Mouse (Mus musculus): Measurements from ENCODE around the gene Srsf5.

The Srsf5 gene

DNA sequence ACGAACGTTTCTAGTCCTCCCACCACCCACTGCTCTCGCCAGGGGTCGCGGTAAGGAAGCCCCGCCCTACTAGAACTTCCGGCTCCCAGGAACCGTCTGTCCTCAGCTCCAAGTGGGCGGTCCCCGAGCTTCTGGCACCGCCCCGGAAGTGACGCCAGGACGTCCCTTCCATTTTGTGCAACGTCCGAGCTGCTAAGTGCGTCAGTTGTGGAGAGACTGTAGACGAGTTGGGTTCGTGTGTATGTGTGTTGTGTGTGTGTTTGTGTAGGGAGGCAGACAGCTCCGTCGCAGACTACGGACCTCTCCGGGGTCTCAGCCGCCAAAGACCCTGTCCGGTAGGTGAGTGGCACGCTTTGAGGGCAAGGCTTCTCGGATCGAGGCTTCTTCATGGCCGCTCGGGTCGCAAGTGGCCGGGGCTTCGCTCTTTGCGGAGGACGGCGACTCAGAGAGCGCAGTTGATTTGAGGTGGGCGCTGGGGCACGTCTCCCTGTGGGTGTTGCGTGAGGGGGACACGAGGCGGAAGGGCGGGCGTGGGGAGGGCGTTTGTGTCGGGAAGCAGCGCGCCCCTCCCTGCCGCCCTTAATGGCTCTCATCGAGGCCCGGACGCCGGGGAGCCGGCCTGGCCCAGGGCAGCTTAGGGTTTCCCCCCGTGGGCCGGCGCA lies at the start of gene Srsf5:
Gene Srsf5 (plus strand): TSS at position 171 of the 662 bp plus-strand sequence.
- in situ Hi-C loops (cut with MboI; ENCODE audit: low pct_unique_long_range_greater_than_20kb in 1 of 2, low sequenced_read_pairs in 2 of 2, unreplicated experiment in 1 of 2) = no loop called here

DNA sequence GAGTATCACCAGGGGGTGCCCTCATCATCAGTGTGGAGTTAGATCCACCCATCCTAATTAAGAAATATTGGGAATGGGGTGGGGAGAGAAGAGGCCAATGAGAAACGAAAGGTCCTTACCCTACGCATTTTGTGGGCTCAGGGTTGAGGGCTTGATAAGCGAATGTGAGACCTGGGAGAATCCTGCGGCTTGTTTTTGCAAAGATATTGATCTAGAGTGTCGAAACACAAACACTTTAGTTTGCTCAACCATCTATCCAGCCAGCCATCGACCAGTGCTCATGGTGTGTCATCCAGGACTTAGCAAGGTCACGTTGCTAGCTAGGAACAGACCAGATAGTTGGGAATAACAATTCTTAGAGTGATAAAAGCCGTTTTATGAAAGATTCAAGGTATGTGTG lies 35.7 kb upstream of the Srsf5 start:
- in situ Hi-C loops (cut with MboI; ENCODE audit: low pct_unique_long_range_greater_than_20kb in 1 of 2, low sequenced_read_pairs in 2 of 2, unreplicated experiment in 1 of 2) = no loop called here

GRCm38 (mm10) chr12:80917764-80918163 lies 27.5 kb upstream of the Srsf5 start:
- in situ Hi-C loops (cut with MboI; ENCODE audit: low pct_unique_long_range_greater_than_20kb in 1 of 2, low sequenced_read_pairs in 2 of 2, unreplicated experiment in 1 of 2) = no loop called here

DNA sequence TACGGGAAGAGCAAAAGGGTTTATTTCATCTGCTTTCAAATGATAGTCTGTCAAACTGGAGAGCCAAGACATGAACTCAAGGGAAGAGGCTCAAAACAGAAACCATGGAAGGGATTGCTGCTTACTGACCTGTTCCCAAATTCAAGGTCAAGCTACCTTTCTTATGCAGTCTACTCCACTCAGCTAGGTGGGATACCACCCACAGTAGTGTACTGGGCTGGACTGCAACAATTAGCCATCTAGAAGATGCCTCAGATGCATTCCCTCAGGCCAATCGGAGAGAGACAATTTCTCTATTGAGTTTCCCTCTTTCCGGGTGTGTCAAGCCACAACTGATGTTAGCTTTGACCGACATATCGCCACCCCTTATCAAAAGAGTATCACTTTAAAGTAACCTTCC lies 24.0 kb upstream of the Srsf5 start:
- in situ Hi-C loops (cut with MboI; ENCODE audit: low pct_unique_long_range_greater_than_20kb in 1 of 2, low sequenced_read_pairs in 2 of 2, unreplicated experiment in 1 of 2) = no loop called here

GRCm38 (mm10) chr12:80922869-80923268 lies 22.4 kb upstream of the Srsf5 start:
- in situ Hi-C loops (cut with MboI; ENCODE audit: low pct_unique_long_range_greater_than_20kb in 1 of 2, low sequenced_read_pairs in 2 of 2, unreplicated experiment in 1 of 2) = no loop called here

DNA sequence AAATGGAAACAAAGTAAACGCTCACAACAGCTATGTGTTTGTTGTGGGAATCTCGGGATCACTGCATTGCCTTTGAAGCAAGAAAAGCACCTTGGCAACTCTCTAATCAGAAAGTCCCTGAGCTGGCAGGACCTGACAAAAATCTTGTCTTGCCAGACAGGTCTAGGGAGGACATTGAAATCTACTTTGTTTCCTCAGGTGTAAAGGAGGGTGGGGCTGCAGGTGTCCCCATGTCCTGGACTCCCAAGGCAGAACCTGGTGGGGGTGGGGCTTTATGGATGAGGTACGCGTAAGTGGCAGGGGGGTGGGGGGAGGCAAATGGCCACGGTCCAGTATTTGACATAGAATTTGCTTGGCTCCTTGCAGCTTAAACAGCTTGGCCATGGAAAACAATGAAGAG lies 21.7 kb upstream of the Srsf5 start:
- in situ Hi-C loops (cut with MboI; ENCODE audit: low pct_unique_long_range_greater_than_20kb in 1 of 2, low sequenced_read_pairs in 2 of 2, unreplicated experiment in 1 of 2) = no loop called here

GRCm38 (mm10) chr12:80924205-80924604 lies 21.1 kb upstream of the Srsf5 start:
- in situ Hi-C loops (cut with MboI; ENCODE audit: low pct_unique_long_range_greater_than_20kb in 1 of 2, low sequenced_read_pairs in 2 of 2, unreplicated experiment in 1 of 2) = no loop called here

DNA sequence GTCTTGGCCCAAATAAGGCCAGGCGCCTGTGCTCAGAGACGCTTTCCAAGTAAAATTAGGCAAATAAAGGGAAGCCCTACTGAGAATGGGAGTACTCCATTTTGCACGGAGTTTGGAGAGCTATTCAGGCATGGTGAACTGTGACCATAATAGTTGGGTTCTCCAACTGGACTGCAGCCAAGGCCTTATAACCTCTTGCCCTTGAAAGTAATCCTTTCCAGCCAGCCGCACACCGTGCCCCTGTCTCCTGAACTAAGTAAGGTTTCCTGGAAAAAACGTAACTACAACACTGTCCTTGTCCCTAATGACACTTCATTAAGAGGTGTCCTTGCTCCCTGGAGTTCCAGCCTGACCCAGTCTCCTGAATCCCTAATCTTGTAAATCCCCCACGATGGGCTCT lies 19.4 kb upstream of the Srsf5 start:
- in situ Hi-C loops (cut with MboI; ENCODE audit: low pct_unique_long_range_greater_than_20kb in 1 of 2, low sequenced_read_pairs in 2 of 2, unreplicated experiment in 1 of 2) = no loop called here

DNA sequence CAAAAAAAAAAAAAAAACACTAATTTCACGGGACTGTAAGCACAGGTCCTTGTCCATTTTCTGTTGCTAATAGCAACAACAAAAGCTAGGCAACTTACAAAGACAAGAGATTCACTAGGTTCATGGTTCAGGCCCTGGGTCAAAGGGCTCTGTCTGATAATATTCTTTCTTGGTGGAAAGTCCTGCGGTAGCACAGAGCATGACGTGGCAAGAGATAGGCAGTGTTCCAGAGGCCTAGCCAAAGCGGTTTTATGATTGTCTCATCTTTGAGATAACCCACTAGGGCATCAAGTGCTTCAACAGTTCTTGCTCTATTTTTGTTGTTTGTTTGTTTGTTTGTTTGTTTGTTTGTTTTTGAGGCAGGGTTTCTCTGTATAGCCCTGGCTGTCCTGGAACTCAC lies 18.8 kb upstream of the Srsf5 start:
- in situ Hi-C loops (cut with MboI; ENCODE audit: low pct_unique_long_range_greater_than_20kb in 1 of 2, low sequenced_read_pairs in 2 of 2, unreplicated experiment in 1 of 2) = no loop called here

DNA sequence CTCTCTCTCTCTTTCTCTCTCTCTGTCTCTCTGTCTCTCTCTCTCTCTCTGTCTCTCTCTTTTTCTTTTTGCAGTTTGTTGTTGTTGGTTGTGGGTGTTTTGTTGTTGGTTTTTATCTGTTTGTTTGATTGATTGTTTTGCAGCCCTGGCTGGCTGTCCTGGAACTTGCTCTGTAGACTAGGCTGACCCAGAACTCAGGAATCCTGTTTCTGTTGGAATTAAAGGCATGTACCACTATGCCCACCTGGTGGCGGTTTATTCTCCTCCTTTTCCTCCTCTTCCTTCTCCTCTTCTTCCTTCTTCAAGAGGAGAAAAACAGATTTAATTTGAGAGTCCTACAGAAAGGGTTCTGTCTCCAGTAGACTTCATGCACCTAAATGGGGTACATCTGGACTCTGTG lies 17.8 kb upstream of the Srsf5 start:
- in situ Hi-C loops (cut with MboI; ENCODE audit: low pct_unique_long_range_greater_than_20kb in 1 of 2, low sequenced_read_pairs in 2 of 2, unreplicated experiment in 1 of 2) = no loop called here

DNA sequence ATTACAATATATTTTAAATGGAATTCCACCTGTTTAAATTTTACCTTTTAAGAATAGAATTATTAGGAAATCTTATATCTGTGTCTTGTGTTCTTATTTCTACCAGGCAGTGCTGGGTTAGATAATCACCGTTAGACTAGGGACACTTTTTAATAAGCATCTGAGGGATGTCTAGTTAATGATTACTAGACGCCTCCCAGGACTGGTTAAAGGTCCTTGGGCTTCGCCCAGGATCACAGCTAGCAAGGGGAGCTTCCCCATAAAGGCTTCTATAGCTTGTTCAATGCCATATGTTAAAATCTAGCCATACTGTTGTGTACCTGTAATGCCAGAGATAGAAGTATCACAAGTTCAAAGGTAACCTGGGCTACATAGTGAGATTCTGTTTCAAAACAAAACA lies 16.4 kb upstream of the Srsf5 start:
- in situ Hi-C loops (cut with MboI; ENCODE audit: low pct_unique_long_range_greater_than_20kb in 1 of 2, low sequenced_read_pairs in 2 of 2, unreplicated experiment in 1 of 2) = no loop called here

DNA sequence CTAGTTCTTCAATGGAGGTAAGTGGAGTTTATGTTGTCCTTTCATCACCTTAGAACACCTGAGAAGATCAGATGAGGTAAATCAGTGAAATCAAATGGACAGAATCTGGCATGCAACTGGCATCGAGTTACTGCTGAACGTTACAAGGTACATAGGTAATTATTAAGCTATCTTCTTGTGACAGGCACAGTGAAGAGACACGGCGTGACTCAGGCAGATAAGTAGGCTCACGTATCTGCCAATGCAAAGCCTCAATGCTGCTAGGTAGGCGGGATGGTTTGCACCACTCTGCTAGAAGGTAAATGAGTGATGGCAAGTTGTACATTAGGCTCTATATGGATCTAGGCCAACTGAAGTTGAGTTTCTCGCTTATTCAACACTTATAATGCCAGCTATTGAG lies 15.2 kb upstream of the Srsf5 start:
- in situ Hi-C loops (cut with MboI; ENCODE audit: low pct_unique_long_range_greater_than_20kb in 1 of 2, low sequenced_read_pairs in 2 of 2, unreplicated experiment in 1 of 2) = no loop called here

- in situ Hi-C loops (cut with MboI; ENCODE audit: low pct_unique_long_range_greater_than_20kb in 1 of 2, low sequenced_read_pairs in 2 of 2, unreplicated experiment in 1 of 2) = no loop called here
Measured at GRCm38 (mm10) chr12:80931402-80932140, 13.7 kb upstream of the Srsf5 start.

- in situ Hi-C loops (cut with MboI; ENCODE audit: low pct_unique_long_range_greater_than_20kb in 1 of 2, low sequenced_read_pairs in 2 of 2, unreplicated experiment in 1 of 2) = no loop called here
Measured at GRCm38 (mm10) chr12:80932865-80933264, 12.4 kb upstream of the Srsf5 start.

- in situ Hi-C loops (cut with MboI; ENCODE audit: low pct_unique_long_range_greater_than_20kb in 1 of 2, low sequenced_read_pairs in 2 of 2, unreplicated experiment in 1 of 2) = no loop called here
Measured at GRCm38 (mm10) chr12:80936751-80937150, 8.6 kb upstream of the Srsf5 start.

GRCm38 (mm10) chr12:80937331-80938029 lies 7.8 kb upstream of the Srsf5 start:
- in situ Hi-C loops (cut with MboI; ENCODE audit: low pct_unique_long_range_greater_than_20kb in 1 of 2, low sequenced_read_pairs in 2 of 2, unreplicated experiment in 1 of 2) = no loop called here

- in situ Hi-C loops (cut with MboI; ENCODE audit: low pct_unique_long_range_greater_than_20kb in 1 of 2, low sequenced_read_pairs in 2 of 2, unreplicated experiment in 1 of 2) = no loop called here
Measured at GRCm38 (mm10) chr12:80938642-80939041, 6.7 kb upstream of the Srsf5 start.

DNA sequence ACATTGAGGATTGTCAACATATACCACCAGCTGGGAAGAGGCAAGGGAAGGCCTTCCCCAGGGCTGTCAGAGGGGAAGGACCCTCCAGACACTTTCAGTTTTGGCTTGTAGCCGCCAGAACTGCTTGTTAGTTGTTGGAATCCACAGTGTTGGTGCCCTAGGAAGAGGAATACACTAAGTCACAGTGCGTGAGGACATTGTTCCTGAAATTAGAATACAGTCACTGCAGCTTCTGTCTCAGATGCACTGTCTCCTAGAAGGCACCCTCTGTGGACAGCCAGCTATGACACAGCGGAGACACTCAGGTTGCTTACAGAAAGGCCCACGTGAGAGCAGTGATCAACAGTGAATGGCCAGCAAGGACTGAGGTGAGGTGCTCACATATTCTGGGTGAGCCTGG lies 6.1 kb upstream of the Srsf5 start:
- in situ Hi-C loops (cut with MboI; ENCODE audit: low pct_unique_long_range_greater_than_20kb in 1 of 2, low sequenced_read_pairs in 2 of 2, unreplicated experiment in 1 of 2) = no loop called here

- in situ Hi-C loops (cut with MboI; ENCODE audit: low pct_unique_long_range_greater_than_20kb in 1 of 2, low sequenced_read_pairs in 2 of 2, unreplicated experiment in 1 of 2) = no loop called here
Measured at GRCm38 (mm10) chr12:80941886-80942285, 3.4 kb upstream of the Srsf5 start.

- in situ Hi-C loops (cut with MboI; ENCODE audit: low pct_unique_long_range_greater_than_20kb in 1 of 2, low sequenced_read_pairs in 2 of 2, unreplicated experiment in 1 of 2) = no loop called here
Measured at GRCm38 (mm10) chr12:80943395-80943794, 1.9 kb upstream of the Srsf5 start.

Measured in mouse embryonic stem cell (cell line).